Mouse (Mus musculus) neural tube, embryonic 11.5 days (tissue): ENCODE data around the gene Ppp3ca. TPM values are rescaled to one million over a fixed set of nuclear protein-coding genes. Genes with fewer than 3 reads are reported as not detected.
A peak's percentile ranks its signal among the peaks of the same experiment; 100 is the strongest.

ENCODE experiments used
- ATAC-seq: fragments of 200-750 bp; cut with Nextera tagmentation; 2 replicates; pipeline ENCODE4 v1.8.0; 2017; ENCODE audit warnings: moderate number of reproducible peaks, mild to moderate bottlenecking, moderate TSS enrichment, moderate library complexity; ENCODE audit not compliant: insufficient read depth, low FRiP score, low TSS enrichment
- DNase-seq: peaks from one replicate; pipeline ENCODE4 v3.0.0-alpha.2; 2015; ENCODE audit warnings: low spot score
- H3K27ac ChIP-seq: fragments of 300-500 bp; sonication (generic); 2 replicates; pipeline ENCODE4 v1.5.1; 2014; ENCODE audit warnings: low read depth, mild to moderate bottlenecking, low read length
- H3K27me3 ChIP-seq: fragments of 300-500 bp; sonication (generic); 2 replicates; pipeline ENCODE4 v1.6.1; 2014; ENCODE audit warnings: mild to moderate bottlenecking, low read length, mixed read lengths; ENCODE audit not compliant: control insufficient read depth, insufficient read depth
- H3K36me3 ChIP-seq: fragments of 300-500 bp; sonication (generic); 2 replicates; pipeline ENCODE4 v1.6.1; 2014; ENCODE audit warnings: mild to moderate bottlenecking, low read length, moderate library complexity, mixed read lengths; ENCODE audit not compliant: control insufficient read depth, insufficient read depth
- H3K4me1 ChIP-seq: fragments of 300-500 bp; sonication (generic); 2 replicates; pipeline ENCODE4 v1.6.1; 2014; ENCODE audit warnings: low read length, mixed read lengths; ENCODE audit not compliant: control insufficient read depth, insufficient read depth
- H3K4me2 ChIP-seq: fragments of 300-500 bp; sonication (generic); 2 replicates; pipeline ENCODE4 v1.6.1; 2014; ENCODE audit warnings: low read depth, mild to moderate bottlenecking, moderate library complexity
- H3K4me3 ChIP-seq: fragments of 300-500 bp; sonication (generic); 2 replicates; pipeline ENCODE4 v1.5.1; 2014; ENCODE audit warnings: low read depth, low read length
- H3K9ac ChIP-seq: fragments of 300-500 bp; sonication (generic); 2 replicates; pipeline ENCODE4 v1.6.1; 2014; ENCODE audit warnings: mild to moderate bottlenecking, low read length
- H3K9me3 ChIP-seq: fragments of 300-500 bp; sonication (generic); 2 replicates; pipeline ENCODE4 v1.6.1; 2016; ENCODE audit warnings: low read length; ENCODE audit not compliant: control insufficient read depth
- WGBS: fragments of 180-500 bp; shearing (Covaris S2); extraction: QIAGEN DNeasy Blood & Tissue Kit; methylation state at CpG from one replicate; pipeline ENCODE4 v1.1.7; 2014; 5-methylcytosine and 5-hydroxymethylcytosine counted together
- polyA plus RNA-seq: library from polyadenylated mRNA; unstranded; fragments of >200 nt; fragmentation: Nextera tagmentation; extraction: Ambion mirVana; gene quantifications from 2 replicates; pipeline ENCODE4 v1.2.1, GENCODE M21; 2014

The Ppp3ca gene
- polyA plus RNA-seq, 1 experiment from 2014 or later, result 72.4 TPM

GRCm38 (mm10) chr3:136669231-136670109, 454 bp upstream of the Ppp3ca start:
- Histone ChIP-seq H3K36me3 (no peaks in the 10 kb centered on the region), H3K9ac (peak overlapping the region; percentile 86), H3K4me3 (peak overlapping the region; percentile 86), H3K9me3 (no peaks in the 10 kb centered on the region), H3K27ac (peak overlapping the region; percentile 94), H3K4me2 (peak overlapping the region; percentile 56), H3K27me3 (no peaks in the 10 kb centered on the region), H3K4me1 (no peaks in the 10 kb centered on the region)
- ATAC-seq (peak; percentile 96), DNase-seq (peak; percentile 99)
- WGBS, result under 1% methylated on average over 48 of the region's 56 CpGs

- DNase-seq (peak; percentile 79), ATAC-seq (peak; percentile 42)
- H3K27ac ChIP-seq, result peak overlapping the region; percentile 94
- no peaks in the 10 kb centered on the region for H3K27me3 ChIP-seq
- under 1% methylated on average over 69 of the region's 92 CpGs for WGBS
- H3K4me2 ChIP-seq, result peak overlapping the region; percentile 72
- H3K4me3 ChIP-seq, result peak overlapping the region; percentile 86
- H3K9ac ChIP-seq, result peak overlapping the region; percentile 86
- no peaks in the 10 kb centered on the region for H3K9me3 ChIP-seq
- no peaks in the 10 kb centered on the region for H3K4me1 ChIP-seq
- no peaks in the 10 kb centered on the region for H3K36me3 ChIP-seq
These were observed 622 bp downstream of the Ppp3ca start for GRCm38 (mm10) chr3:136670360-136671131.

GRCm38 (mm10) chr3:136671161-136671939, 1.4 kb downstream of the Ppp3ca start:
- ATAC-seq (peak; percentile 56), DNase-seq (peak; percentile 84)
- peak overlapping the region; percentile 72 for H3K4me2 ChIP-seq
- H3K9me3 ChIP-seq, result no peaks in the 10 kb centered on the region
- H3K9ac ChIP-seq, result peak overlapping the region; percentile 86
- H3K36me3 ChIP-seq, result no peaks in the 10 kb centered on the region
- peak overlapping the region; percentile 86 for H3K4me3 ChIP-seq
- H3K27me3 ChIP-seq, result no peaks in the 10 kb centered on the region
- no peaks in the 10 kb centered on the region for H3K4me1 ChIP-seq
- under 1% methylated on average over 43 of the region's 52 CpGs for WGBS
- peak overlapping the region; percentile 94 for H3K27ac ChIP-seq

GRCm38 (mm10) chr3:136671940-136672278, 2.0 kb downstream of the Ppp3ca start:
- Histone ChIP-seq H3K27me3 (no peaks in the 10 kb centered on the region), H3K27ac (peak overlapping the region; percentile 94), H3K4me3 (peak overlapping the region; percentile 86), H3K4me2 (peak overlapping the region; percentile 72), H3K9ac (peak overlapping the region; percentile 86), H3K9me3 (no peaks in the 10 kb centered on the region), H3K4me1 (no peaks in the 10 kb centered on the region), H3K36me3 (no peaks in the 10 kb centered on the region)
- 15% methylated on average over 4 of the region's 5 CpGs for WGBS
- no peak for DNase-seq
- ATAC-seq, result no peak

GRCm38 (mm10) chr3:136672870-136673269, 2.9 kb downstream of the Ppp3ca start:
- DNase-seq (no peak), ATAC-seq (no peak)
- Histone ChIP-seq H3K4me1 (no peaks in the 10 kb centered on the region), H3K4me3 (no peak overlapping the region), H3K36me3 (no peaks in the 10 kb centered on the region), H3K9ac (no peak overlapping the region), H3K9me3 (no peaks in the 10 kb centered on the region), H3K27me3 (no peaks in the 10 kb centered on the region), H3K27ac (no peak overlapping the region), H3K4me2 (no peak overlapping the region)
- 80% methylated on average over 3 of the region's 3 CpGs for WGBS

- Histone ChIP-seq H3K36me3 (no peaks in the 10 kb centered on the region), H3K27me3 (no peaks in the 10 kb centered on the region), H3K9me3 (no peaks in the 10 kb centered on the region), H3K9ac (no peak overlapping the region), H3K4me3 (no peak overlapping the region), H3K4me1 (no peaks in the 10 kb centered on the region), H3K4me2 (no peak overlapping the region), H3K27ac (no peak overlapping the region)
- WGBS, result 86% methylated on average over 2 of the region's 2 CpGs
- ATAC-seq (no peak), DNase-seq (no peak)
These were observed 3.4 kb downstream of the Ppp3ca start for GRCm38 (mm10) chr3:136673363-136673762.

- Histone ChIP-seq H3K27me3 (no peaks in the 10 kb centered on the region), H3K27ac (no peak overlapping the region), H3K4me1 (no peaks in the 10 kb centered on the region), H3K9me3 (no peaks in the 10 kb centered on the region), H3K36me3 (no peaks in the 10 kb centered on the region), H3K9ac (no peak overlapping the region), H3K4me3 (no peak overlapping the region), H3K4me2 (no peak overlapping the region)
- ATAC-seq, result no peak
- 82% methylated on average over 5 of the region's 5 CpGs for WGBS
- no peak for DNase-seq
These were observed 4.6 kb downstream of the Ppp3ca start for GRCm38 (mm10) chr3:136674486-136674885.

GRCm38 (mm10) chr3:136676991-136677390, 7.1 kb downstream of the Ppp3ca start:
- H3K4me3 ChIP-seq, result no peak overlapping the region
- no peak for DNase-seq
- 92% methylated on average over 2 of the region's 2 CpGs for WGBS

More at GRCm38 (mm10) chr3:136676991-136677390, 7.1 kb downstream of the Ppp3ca start:
- Histone ChIP-seq H3K4me1 (no peaks in the 10 kb centered on the region), H3K27ac (no peak overlapping the region), H3K9ac (no peak overlapping the region), H3K4me2 (no peak overlapping the region), H3K27me3 (no peaks in the 10 kb centered on the region), H3K36me3 (no peaks in the 10 kb centered on the region), H3K9me3 (no peaks in the 10 kb centered on the region)
- no peak for ATAC-seq
